23 mouse cellular contexts compared by ENCODE assay signal in the genomic region with DNA sequence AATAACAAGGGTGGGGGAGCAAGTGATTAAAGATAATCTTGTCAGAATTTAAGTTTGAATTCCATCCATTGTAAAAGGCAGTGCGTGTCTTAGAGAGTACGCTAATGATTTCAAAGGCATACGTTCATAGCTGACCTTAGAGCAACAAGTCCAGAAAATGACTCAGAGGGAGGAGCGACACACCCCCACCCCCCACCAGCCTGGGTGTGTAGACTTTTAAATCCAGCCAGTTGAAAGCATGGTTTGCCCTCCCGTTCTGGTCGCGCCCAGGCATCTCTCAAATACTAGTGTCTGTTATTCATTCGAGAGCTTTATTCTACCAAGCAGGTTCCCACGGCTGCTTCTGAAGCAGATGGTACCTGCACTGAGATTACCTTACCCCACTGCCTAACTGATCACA. TPM values are rescaled to one million over a fixed set of nuclear protein-coding genes. Genes with fewer than 3 reads are reported as not detected.
A peak's percentile ranks its signal among the peaks of the same experiment; 100 is the strongest.
DNase-seq lines count a peak whose midpoint lies in the region; TF ChIP-seq lines count a peak whose summit lies in the region.
"Had no signal": no experiment of that assay in that cellular context is flagged by ENCODE, and none has a peak within 500 bp of the region (broad histone marks: within the 10 kb centered on the region; RNA-seq: fewer than 3 reads in every experiment).

No protein-coding gene starts in this region.

- no peaks in the 10 kb centered on the region for H3K27me3 ChIP-seq in heart, embryonic 10.5 days (ENCODE audit: insufficient read depth, poor library complexity, severe bottlenecking)
- no peaks in the 10 kb centered on the region for H3K27me3 ChIP-seq in heart, adult 2 months (ENCODE audit: control insufficient read depth, insufficient read depth, low read length)
- H3K27me3 ChIP-seq: embryonic facial prominence, embryonic 13.5 days; forebrain, embryonic 12.5 days; heart, embryonic 15.5 days; intestine, embryonic 15.5 days had no signal

- H3K9me3 ChIP-seq in heart, embryonic 10.5 days: no peaks in the 10 kb centered on the region
- H3K9me3 ChIP-seq: embryonic facial prominence, embryonic 13.5 days; forebrain, embryonic 12.5 days; heart, embryonic 15.5 days; hindbrain, embryonic 10.5 days; intestine, embryonic 15.5 days had no signal

- no peak overlapping the region for H3K27ac ChIP-seq in heart, embryonic 10.5 days
- no peak overlapping the region for H3K27ac ChIP-seq in heart, adult 2 months
- H3K27ac ChIP-seq in left cerebral cortex, adult 2 months: no peak overlapping the region
- H3K27ac ChIP-seq: embryonic facial prominence, embryonic 13.5 days; forebrain, embryonic 12.5 days; gastrocnemius, adult 2 months; heart, embryonic 15.5 days; hindbrain, embryonic 10.5 days; hindbrain, embryonic 14.5 days; intestine, embryonic 15.5 days had no signal

- peaks cover 17% of the 10 kb centered on the region for H3K4me1 ChIP-seq in heart, embryonic 10.5 days
- H3K4me1 ChIP-seq in heart, adult 2 months (ENCODE audit: control insufficient read depth, insufficient read depth, low read length): no peaks in the 10 kb centered on the region
- H3K4me1 ChIP-seq: forebrain, embryonic 12.5 days; heart, embryonic 15.5 days; hindbrain, embryonic 10.5 days; intestine, embryonic 15.5 days had no signal

- intact Hi-C loops in heart, adult 2 months (cut with DNase I): no loop called here
- intact Hi-C loops in left cerebral cortex, adult 2 months (cut with DNase I): no loop called here

- no peaks in the 10 kb centered on the region for H3K36me3 ChIP-seq in heart, embryonic 10.5 days
- H3K36me3 ChIP-seq in heart, adult 2 months (ENCODE audit: control insufficient read depth, insufficient read depth, low read length): no peaks in the 10 kb centered on the region
- H3K36me3 ChIP-seq: embryonic facial prominence, embryonic 13.5 days; forebrain, embryonic 12.5 days; heart, embryonic 15.5 days; hindbrain, embryonic 10.5 days; intestine, embryonic 15.5 days had no signal

- no peak overlapping the region for H3K9ac ChIP-seq in heart, adult 2 months (ENCODE audit: low read depth, low read length)
- H3K9ac ChIP-seq: embryonic facial prominence, embryonic 13.5 days; forebrain, embryonic 12.5 days; heart, embryonic 15.5 days; hindbrain, embryonic 14.5 days; intestine, embryonic 15.5 days had no signal

- no peak for TF ChIP-seq EP300 in heart, adult 2 months (IDR thresholded peaks at IDR 0.05; ENCODE audit: insufficient read depth, low read depth, low read length)

- TF ChIP-seq POLR2A in heart, adult 2 months (IDR thresholded peaks at IDR 0.05; ENCODE audit: insufficient read depth, low read depth, low read length): no peak

- DNase-seq in adrenal gland, postnatal 10 days: peak; percentile 15
- DNase-seq in adrenal gland, adult 8-10 months: no peak
- DNase-seq in heart, embryonic 10.5 days (ENCODE audit: low spot score): peak; percentile 64
- DNase-seq in heart, adult 2 months: no peak
- peak; percentile 14 for DNase-seq in ES-CJ7 (ENCODE audit: low read depth, low spot score)
- DNase-seq in ZHBTc4 (ENCODE audit: low read depth, low spot score): peak; percentile 48
- no peak for DNase-seq in thymus, postnatal 0 days (ENCODE audit: low spot score)
- DNase-seq in left cerebral cortex, adult 2 months (ENCODE audit: extremely low spot score in 1 of 2, low spot score in 2 of 2): no peak
- DNase-seq: B cell, adult 2 months; cerebellum, adult 18-20 months; cerebellum, adult 9-11 months; cerebellum, postnatal 36 days; gastrocnemius, adult 2 months; gastrocnemius, postnatal 25 days; heart, postnatal 14 days had no signal

- 85% methylated on average over 9 of the region's 9 CpGs for WGBS in heart, embryonic 10.5 days
- 75% methylated on average over 9 of the region's 9 CpGs for WGBS in heart, adult 2 months

- TF ChIP-seq CTCF in heart, adult 2 months (IDR thresholded peaks at IDR 0.05): no peak
- TF ChIP-seq CTCF in left cerebral cortex, adult 2 months (IDR thresholded peaks at IDR 0.05): no peak

- no peak overlapping the region for H3K4me3 ChIP-seq in heart, embryonic 10.5 days
- H3K4me3 ChIP-seq in heart, adult 2 months: no peak overlapping the region
- no peak overlapping the region for H3K4me3 ChIP-seq in left cerebral cortex, adult 2 months
- H3K4me3 ChIP-seq: embryonic facial prominence, embryonic 13.5 days; forebrain, embryonic 12.5 days; gastrocnemius, adult 2 months; heart, embryonic 15.5 days; hindbrain, embryonic 10.5 days; intestine, embryonic 15.5 days had no signal

- H3K79me2 ChIP-seq in heart, adult 2 months (replicated peaks; ENCODE audit: control insufficient read depth, insufficient read depth, low read length): no peaks in the 10 kb centered on the region

RNA-seq across cellular contexts. Expression of a gene that starts 34.4 kb away (rescaled TPM):
- 10 to 100 TPM; 20.6 to 22.1 TPM for total RNA-seq in adrenal gland, postnatal 10 days (2021)
- 10 to 100 TPM in 3 of 4 experiments, 1 to 10 TPM in 1; 9.5 to 15.7 (median 11.9) TPM for total RNA-seq in adrenal gland, adult 8-10 months (2022)
- polyA plus RNA-seq in heart, embryonic 10.5 days (2016; fragmentation: Nextera tagmentation; extraction: Ambion mirVana): 23.9 and 26.3 TPM in 2 replicates
- 1 to 10 TPM; 3.1 to 4.5 TPM for total RNA-seq in heart, adult 2 months (2021)
- polyA plus RNA-seq in heart, adult 2 months (2012; rRNA removed): 6.7 and 8.8 TPM in 2 replicates
- 14.4 and 15.7 TPM in 2 replicates for polyA plus RNA-seq in thymus, postnatal 0 days (2015; fragmentation: Nextera tagmentation; extraction: Ambion mirVana)
- 10 to 100 TPM; 14.5 to 18.4 TPM for total RNA-seq in left cerebral cortex, adult 2 months (2021)
- total RNA-seq: granulocyte monocyte progenitor cell, adult 5-6 weeks; MEL had no signal

Comparison
In these comparisons a context has a peak if more than half of its experiments do, and no peak if none do; other contexts are left out.
1. DNase-seq: peak in adrenal gland, postnatal 10 days (single experiment), heart, embryonic 10.5 days (single experiment), ES-CJ7 (single experiment) and ZHBTc4 (single experiment); none in adrenal gland, adult 8-10 months (single experiment), heart, adult 2 months (0 of 2), thymus, postnatal 0 days (single experiment) and left cerebral cortex, adult 2 months (0 of 2).